Mouse (Mus musculus) myocyte (in vitro differentiated cells): ENCODE measurements around the gene AC161166.1. TPM values are rescaled to one million over a fixed set of nuclear protein-coding genes. Genes with fewer than 3 reads are reported as not detected.
"Not testable (repeated sequence)": the region's sequence is repeated elsewhere in the genome, so short reads cannot be mapped to it uniquely, and the experiment has no call there.

ENCODE experiments used
- H3K27me3 ChIP-seq: one replicate; pipeline ENCODE4 v1.6.1; 2011; ENCODE audit not compliant: control insufficient read depth, insufficient read depth, insufficient read length
- H3K36me3 ChIP-seq: one replicate; pipeline ENCODE4 v1.6.1; 2011; ENCODE audit not compliant: control insufficient read depth, insufficient read depth
- H3K4me2 ChIP-seq: one replicate; pipeline ENCODE4 v1.6.1; 2011; ENCODE audit warnings: low read depth, control low read depth
- H3K4me3 ChIP-seq: one replicate; pipeline ENCODE4 v1.5.1; 2011; ENCODE audit warnings: mild to moderate bottlenecking, control low read depth, moderate library complexity
- H3K79me2 ChIP-seq: one replicate; pipeline ENCODE4 v1.6.1; 2011; ENCODE audit not compliant: control insufficient read depth, insufficient read depth
- H3ac ChIP-seq: one replicate; pipeline ENCODE4 v1.6.1; 2011; ENCODE audit not compliant: control insufficient read depth, insufficient read length
- CEBPB ChIP-seq: IDR thresholded peaks from 2 replicates; pipeline ENCODE4 v1.6.1; 2011; ENCODE audit warnings: mild to moderate bottlenecking, moderate library complexity; ENCODE audit not compliant: poor library complexity, insufficient read depth, severe bottlenecking
- E2F4 ChIP-seq: IDR thresholded peaks from one replicate; pipeline ENCODE4 v1.6.1; 2011; ENCODE audit warnings: mild to moderate bottlenecking, control low read depth, moderate library complexity; ENCODE audit not compliant: insufficient read depth
- MAX ChIP-seq: IDR thresholded peaks from one replicate; pipeline ENCODE4 v1.6.1; 2011; ENCODE audit warnings: low read depth, mild to moderate bottlenecking, control low read depth
- MYOD1 ChIP-seq, 3 experiments: IDR thresholded peaks; one replicate each; pipeline ENCODE4 v1.6.1; 2011; ENCODE audit warnings: control low read depth in 2 of 3, low read depth in 2 of 3, mild to moderate bottlenecking in 2 of 3, moderate library complexity in 1 of 3; ENCODE audit not compliant: insufficient read length in 2 of 3, control insufficient read depth in 1 of 3
- MYOG ChIP-seq, 3 experiments: IDR thresholded peaks; one replicate each; pipeline ENCODE4 v1.6.1; 2011; ENCODE audit warnings: control low read depth in 2 of 3, low read depth in 2 of 3, mild to moderate bottlenecking in 2 of 3; ENCODE audit not compliant: insufficient read length in 2 of 3, control insufficient read depth in 1 of 3, insufficient read depth in 1 of 3
- POLR2A ChIP-seq: IDR thresholded peaks from one replicate; pipeline ENCODE4 v1.6.1; 2011; ENCODE audit warnings: low read depth, mild to moderate bottlenecking, control low read depth, moderate library complexity; ENCODE audit not compliant: insufficient read length
- POLR2AphosphoS2 ChIP-seq: IDR thresholded peaks from one replicate; pipeline ENCODE4 v1.6.1; 2011; ENCODE audit warnings: low read depth, control low read depth; ENCODE audit not compliant: insufficient read length
- REST ChIP-seq: IDR thresholded peaks from one replicate; pipeline ENCODE4 v1.6.1; 2011; ENCODE audit warnings: mild to moderate bottlenecking, control low read depth, moderate library complexity; ENCODE audit not compliant: insufficient read depth, insufficient read length
- SRF ChIP-seq: IDR thresholded peaks from one replicate; pipeline ENCODE4 v1.6.1; 2011; ENCODE audit warnings: low read depth; ENCODE audit not compliant: control insufficient read depth, insufficient read length
- TCF12 ChIP-seq: IDR thresholded peaks from one replicate; pipeline ENCODE4 v1.6.1; 2011; ENCODE audit warnings: mild to moderate bottlenecking, control low read depth; ENCODE audit not compliant: poor library complexity, insufficient read depth, severe bottlenecking
- TCF3 ChIP-seq: IDR thresholded peaks from one replicate; pipeline ENCODE4 v1.6.1; 2011; ENCODE audit warnings: low read depth, control low read depth; ENCODE audit not compliant: insufficient read length
- USF1 ChIP-seq: IDR thresholded peaks from one replicate; pipeline ENCODE4 v1.6.1; 2011; ENCODE audit warnings: low read depth, mild to moderate bottlenecking, control low read depth, moderate library complexity
- polyA plus RNA-seq: library from polyadenylated mRNA; unstranded; fragments of >200 nt; fragmentation: generic; extraction: Trizol; gene quantifications from one replicate; pipeline ENCODE4 v1.2.1, GENCODE M21; 2012; ENCODE audit warnings: missing spikeins

AC161166.1 gene
- polyA plus RNA-seq, 1 experiment = 0.10 TPM

DNA sequence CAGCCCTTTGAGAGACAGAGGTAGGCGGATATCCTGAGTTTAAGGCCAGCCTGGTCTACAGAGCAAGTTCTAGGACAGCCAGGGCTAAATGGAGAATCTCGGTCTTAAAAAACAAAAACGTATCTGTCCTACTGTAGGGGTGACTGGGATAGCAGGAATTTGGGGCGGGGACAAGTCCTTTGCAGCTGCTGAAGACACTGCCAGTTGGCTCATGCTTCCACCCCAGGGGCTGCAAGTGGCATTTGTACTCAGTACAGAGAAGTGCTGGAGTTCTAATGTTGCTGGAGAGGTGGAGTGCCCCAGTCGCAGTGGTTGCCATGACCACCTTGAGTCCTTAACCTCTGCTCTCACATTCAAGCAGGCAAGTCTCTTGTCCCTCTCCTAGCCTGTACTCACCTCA, 10.6 kb upstream of the AC161166.1 start:
- Histone ChIP-seq H3K79me2 (no peaks in the 10 kb centered on the region), H3K36me3 (no peaks in the 10 kb centered on the region), H3ac (no peak overlapping the region), H3K4me3 (no peak overlapping the region), H3K4me2 (no peak overlapping the region), H3K27me3 (no peaks in the 10 kb centered on the region)
- no peak for TF ChIP-seq MYOG (IDR thresholded peaks at IDR 0.05; ENCODE audit: control insufficient read depth in 1 of 3, insufficient read depth in 1 of 3, insufficient read length in 2 of 3, low read depth in 2 of 3)
- no peak for TF ChIP-seq MYOD1 (IDR thresholded peaks at IDR 0.05; ENCODE audit: control insufficient read depth in 1 of 3, insufficient read length in 2 of 3, low read depth in 2 of 3)
- TF ChIP-seq POLR2A = no peak
- no peak for TF ChIP-seq POLR2AphosphoS2
- TF ChIP-seq MAX = no peak
- no peak for TF ChIP-seq REST
- TF ChIP-seq TCF3 = no peak
- no peak for TF ChIP-seq SRF
- TF ChIP-seq CEBPB = no peak
- TF ChIP-seq USF1 = no peak
- no peak for TF ChIP-seq TCF12
- no peak for TF ChIP-seq E2F4

DNA sequence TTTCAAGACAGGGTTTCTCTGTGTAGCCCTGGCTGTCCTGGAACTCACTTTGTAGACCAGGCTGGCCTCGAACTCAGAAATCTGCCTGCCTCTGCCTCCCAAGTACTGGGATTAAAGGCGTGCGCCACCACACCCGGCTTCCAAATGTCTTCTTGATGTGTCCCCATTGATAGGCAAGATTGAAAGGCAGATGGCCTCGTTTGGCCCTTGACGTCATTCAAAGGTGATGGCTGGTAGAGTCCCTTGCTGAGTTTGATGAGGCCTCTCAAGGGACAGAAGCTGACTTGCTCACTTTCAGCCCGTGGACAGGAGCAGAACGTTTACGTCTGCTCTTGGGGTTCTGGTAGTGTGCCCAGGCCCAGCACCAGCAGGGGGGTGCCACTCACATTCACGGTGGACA, 7.8 kb upstream of the AC161166.1 start:
- H3K4me3 ChIP-seq, H3ac ChIP-seq, H3K36me3 ChIP-seq, H3K79me2 ChIP-seq, H3K4me2 ChIP-seq, H3K27me3 ChIP-seq: not testable (repeated sequence)

DNA sequence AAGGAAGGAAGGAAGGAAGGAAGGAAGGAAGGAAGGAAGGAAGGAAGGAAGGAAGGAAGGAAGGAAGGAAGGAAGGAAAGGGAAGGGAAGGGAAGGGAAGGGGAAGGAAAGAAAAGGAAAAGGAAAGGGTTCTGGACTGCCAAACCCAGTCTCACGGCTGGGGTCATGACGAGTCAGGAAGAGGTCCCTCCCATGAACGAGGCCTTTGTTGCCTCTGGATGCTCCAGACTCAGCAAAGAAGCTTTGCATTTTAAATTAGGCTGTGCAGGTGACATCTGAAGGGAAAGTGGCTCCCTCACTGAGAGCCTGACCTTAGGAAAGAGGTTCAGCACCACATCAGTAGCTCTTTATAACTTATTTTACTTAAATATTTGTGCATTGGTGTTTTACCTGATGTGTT, 6.9 kb upstream of the AC161166.1 start:
- H3K36me3 ChIP-seq = no peaks in the 10 kb centered on the region

DNA sequence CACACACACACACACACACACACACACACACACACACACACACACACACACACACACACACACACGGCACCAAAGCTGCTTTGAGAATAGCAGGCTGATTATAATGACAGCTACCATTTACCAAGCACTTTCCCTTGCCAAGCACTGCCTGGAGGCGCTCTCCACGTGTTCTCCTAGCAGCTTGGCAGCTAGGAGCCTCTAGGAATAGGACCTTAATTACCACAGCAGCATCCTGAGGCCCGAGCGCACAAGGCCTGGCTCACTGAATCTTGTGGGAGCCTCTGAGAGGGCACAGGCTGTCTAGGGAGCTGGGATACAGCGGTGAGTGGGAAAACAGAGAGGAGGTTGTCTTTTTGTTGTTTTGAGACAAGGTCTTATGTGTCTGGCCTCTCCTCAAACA, 5.4 kb upstream of the AC161166.1 start:
- Histone ChIP-seq H3ac (no peak overlapping the region), H3K4me3 (no peak overlapping the region), H3K36me3 (no peaks in the 10 kb centered on the region), H3K79me2 (no peaks in the 10 kb centered on the region), H3K27me3 (no peaks in the 10 kb centered on the region), H3K4me2 (no peak overlapping the region)
- no peak for TF ChIP-seq TCF12

More for the DNA sequence above, 6.9 kb upstream of the AC161166.1 start:
- Histone ChIP-seq H3K79me2 (no peaks in the 10 kb centered on the region), H3ac (no peak overlapping the region), H3K27me3 (no peaks in the 10 kb centered on the region), H3K4me3 (no peak overlapping the region), H3K4me2 (no peak overlapping the region)
- no peak for TF ChIP-seq E2F4
- TF ChIP-seq TCF3 = no peak
- no peak for TF ChIP-seq TCF12
- no peak for TF ChIP-seq MYOG (IDR thresholded peaks at IDR 0.05; ENCODE audit: control insufficient read depth in 1 of 3, insufficient read depth in 1 of 3, insufficient read length in 2 of 3, low read depth in 2 of 3)
- no peak for TF ChIP-seq SRF
- no peak for TF ChIP-seq MYOD1 (IDR thresholded peaks at IDR 0.05; ENCODE audit: control insufficient read depth in 1 of 3, insufficient read length in 2 of 3, low read depth in 2 of 3)
- TF ChIP-seq USF1 = no peak
- no peak for TF ChIP-seq POLR2A
- no peak for TF ChIP-seq REST
- no peak for TF ChIP-seq POLR2AphosphoS2
- TF ChIP-seq MAX = no peak
- no peak for TF ChIP-seq CEBPB

DNA sequence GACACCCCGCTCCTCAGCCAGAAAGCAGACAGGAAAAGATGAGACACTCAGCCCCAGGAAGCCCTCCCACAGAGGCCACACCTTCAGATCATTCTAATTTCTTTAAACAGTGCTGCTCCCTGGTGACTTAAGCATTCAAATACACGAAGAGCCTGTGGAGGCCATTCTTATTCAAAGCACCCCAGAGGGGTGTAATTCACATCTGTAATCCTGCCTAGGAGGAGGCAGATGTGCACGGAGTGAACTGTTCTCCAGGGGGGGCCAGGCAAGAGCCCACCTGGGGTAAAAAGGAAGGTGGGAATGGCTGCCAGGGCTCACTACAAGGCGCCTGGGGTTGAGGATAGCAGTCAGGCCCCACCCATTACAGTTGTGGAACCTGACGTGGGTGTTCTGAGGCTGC, 4.8 kb upstream of the AC161166.1 start:
- no peak for TF ChIP-seq MYOG (IDR thresholded peaks at IDR 0.05; ENCODE audit: control insufficient read depth in 1 of 3, insufficient read depth in 1 of 3, insufficient read length in 2 of 3, low read depth in 2 of 3)
- no peak for TF ChIP-seq SRF
- no peak for TF ChIP-seq REST
- TF ChIP-seq TCF12 = no peak
- no peak for TF ChIP-seq USF1
- no peak for TF ChIP-seq CEBPB
- no peak for TF ChIP-seq POLR2A
- no peak for TF ChIP-seq MAX
- TF ChIP-seq E2F4 = no peak
- TF ChIP-seq POLR2AphosphoS2 = no peak
- TF ChIP-seq TCF3 = no peak
- TF ChIP-seq MYOD1 (IDR thresholded peaks at IDR 0.05; ENCODE audit: control insufficient read depth in 1 of 3, insufficient read length in 2 of 3, low read depth in 2 of 3) = no peak
- H3K36me3 ChIP-seq = no peaks in the 10 kb centered on the region
- H3K4me3 ChIP-seq = no peak overlapping the region
- H3K27me3 ChIP-seq = no peaks in the 10 kb centered on the region
- no peak overlapping the region for H3ac ChIP-seq
- H3K4me2 ChIP-seq = no peak overlapping the region
- H3K79me2 ChIP-seq = no peaks in the 10 kb centered on the region

DNA sequence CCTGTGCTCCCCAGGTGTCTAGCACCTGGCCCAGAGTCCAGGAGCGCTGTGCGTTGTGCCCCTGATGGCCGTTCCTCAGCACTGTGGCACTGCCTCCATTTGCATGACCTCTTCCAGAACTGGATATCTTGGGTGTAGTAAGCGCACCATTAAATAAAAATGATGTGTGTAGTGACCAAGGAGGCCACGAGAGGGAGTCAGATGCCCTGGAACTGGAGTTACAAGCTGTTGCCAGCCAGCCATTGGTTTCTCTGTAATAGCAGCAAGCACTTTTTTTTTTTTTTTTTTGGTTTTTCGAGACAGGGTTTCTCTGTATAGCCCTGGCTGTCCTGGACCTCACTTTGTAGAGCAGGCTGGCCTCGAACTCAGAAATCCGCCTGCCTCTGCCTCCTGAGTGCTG, 4.1 kb upstream of the AC161166.1 start:
- not testable (repeated sequence) for H3K36me3 ChIP-seq, H3K4me3 ChIP-seq, H3K79me2 ChIP-seq, H3ac ChIP-seq, H3K27me3 ChIP-seq, H3K4me2 ChIP-seq
